Mouse (Mus musculus): ENCODE measurements around the gene Ncapd3. TPM values are rescaled to one million over a fixed set of nuclear protein-coding genes. Genes with fewer than 3 reads are reported as not detected.

Ncapd3 gene
- polyA plus RNA-seq, 1 experiment from 2014 or later, result 21.1 TPM

- Histone ChIP-seq H3K27me3 (no peaks in the 10 kb centered on the region), H3K9me3 (no peaks in the 10 kb centered on the region), H3K4me3 (replicated peaks) (no peak overlapping the region), H3K27ac (no peak overlapping the region), H3K4me1 (replicated peaks) (0 out of 2 replicates have a peak, but pooled peaks cover 4% of the 10 kb centered on the region), H3K9ac (replicated peaks) (no peak overlapping the region), H3K4me2 (replicated peaks) (no peak overlapping the region), H3K36me3 (peaks cover 88% of the 10 kb centered on the region)
- ATAC-seq, result no peak
- WGBS, result 96% methylated on average over 6 of the region's 6 CpGs
Observed at GRCm38 (mm10) chr9:27101466-27101865, 71.5 kb downstream of the Ncapd3 start.

- Histone ChIP-seq H3K4me1 (replicated peaks) (peaks cover 17% of the 10 kb centered on the region), H3K27me3 (no peaks in the 10 kb centered on the region), H3K9ac (replicated peaks) (no peak overlapping the region), H3K9me3 (no peaks in the 10 kb centered on the region), H3K36me3 (peaks cover 54% of the 10 kb centered on the region), H3K27ac (no peak overlapping the region), H3K4me3 (replicated peaks) (no peak overlapping the region), H3K4me2 (replicated peaks) (no peak overlapping the region)
- ATAC-seq, result 0 out of 2 replicates have a peak, but pooled peaks have one; percentile 1
- WGBS, result 33% methylated on average over 1 of the region's 1 CpGs
Observed at GRCm38 (mm10) chr9:27106081-27106480, 76.1 kb downstream of the Ncapd3 start.

- WGBS, result 92% methylated on average over 4 of the region's 4 CpGs
- H3K9ac ChIP-seq (replicated peaks), result no peak overlapping the region
- H3K27me3 ChIP-seq, result no peaks in the 10 kb centered on the region
- no peak overlapping the region for H3K27ac ChIP-seq
- no peaks in the 10 kb centered on the region for H3K9me3 ChIP-seq
- H3K4me2 ChIP-seq (replicated peaks), result no peak overlapping the region
- no peak for ATAC-seq
- H3K4me1 ChIP-seq (replicated peaks), result peaks cover 19% of the 10 kb centered on the region
- H3K4me3 ChIP-seq (replicated peaks), result no peak overlapping the region
- peaks cover 31% of the 10 kb centered on the region for H3K36me3 ChIP-seq
Observed at GRCm38 (mm10) chr9:27108451-27108850, 78.5 kb downstream of the Ncapd3 start.

GRCm38 (mm10) chr9:27109533-27110514 lies 79.8 kb downstream of the Ncapd3 start:
- H3K4me3 ChIP-seq (replicated peaks), result no peak overlapping the region
- no peak for ATAC-seq
- H3K9ac ChIP-seq (replicated peaks), result no peak overlapping the region
- H3K4me2 ChIP-seq (replicated peaks), result no peak overlapping the region
- 80% methylated on average over 22 of the region's 22 CpGs for WGBS
- no peaks in the 10 kb centered on the region for H3K27me3 ChIP-seq
- no peak overlapping the region for H3K27ac ChIP-seq
- H3K36me3 ChIP-seq, result peaks cover 17% of the 10 kb centered on the region
- H3K4me1 ChIP-seq (replicated peaks), result peaks cover 19% of the 10 kb centered on the region
- no peaks in the 10 kb centered on the region for H3K9me3 ChIP-seq

GRCm38 (mm10) chr9:27110681-27111080 lies 80.7 kb downstream of the Ncapd3 start:
- Histone ChIP-seq H3K36me3 (0 out of 2 replicates have a peak, but pooled peaks cover 8% of the 10 kb centered on the region), H3K4me1 (replicated peaks) (peaks cover 19% of the 10 kb centered on the region), H3K4me3 (replicated peaks) (no peak overlapping the region), H3K4me2 (replicated peaks) (no peak overlapping the region), H3K9ac (replicated peaks) (no peak overlapping the region), H3K27me3 (no peaks in the 10 kb centered on the region), H3K9me3 (no peaks in the 10 kb centered on the region), H3K27ac (no peak overlapping the region)
- WGBS, result 80% methylated on average over 5 of the region's 5 CpGs
- no peak for ATAC-seq

- Histone ChIP-seq H3K36me3 (0 out of 2 replicates have a peak, but pooled peaks cover 7% of the 10 kb centered on the region), H3K9ac (replicated peaks) (no peak overlapping the region), H3K4me3 (replicated peaks) (no peak overlapping the region), H3K27ac (no peak overlapping the region), H3K9me3 (no peaks in the 10 kb centered on the region), H3K4me1 (replicated peaks) (peaks cover 19% of the 10 kb centered on the region), H3K4me2 (replicated peaks) (no peak overlapping the region), H3K27me3 (no peaks in the 10 kb centered on the region)
- 93% methylated on average over 3 of the region's 3 CpGs for WGBS
- no peak for ATAC-seq
Observed at GRCm38 (mm10) chr9:27111756-27112155, 81.8 kb downstream of the Ncapd3 start.

GRCm38 (mm10) chr9:27121254-27121653 lies 91.3 kb downstream of the Ncapd3 start:
- Histone ChIP-seq H3K4me1 (replicated peaks) (peaks cover 42% of the 10 kb centered on the region), H3K4me3 (replicated peaks) (no peak overlapping the region), H3K9ac (replicated peaks) (no peak overlapping the region), H3K4me2 (replicated peaks) (no peak overlapping the region), H3K27ac (no peak overlapping the region), H3K27me3 (no peaks in the 10 kb centered on the region), H3K36me3 (no peaks in the 10 kb centered on the region), H3K9me3 (no peaks in the 10 kb centered on the region)
- ATAC-seq, result no peak
- WGBS, result 91% methylated on average over 9 of the region's 9 CpGs

GRCm38 (mm10) chr9:27122076-27122475 lies 92.1 kb downstream of the Ncapd3 start:
- Histone ChIP-seq H3K4me1 (replicated peaks) (peaks cover 42% of the 10 kb centered on the region), H3K36me3 (no peaks in the 10 kb centered on the region), H3K27ac (no peak overlapping the region), H3K4me3 (replicated peaks) (no peak overlapping the region), H3K9me3 (no peaks in the 10 kb centered on the region), H3K27me3 (no peaks in the 10 kb centered on the region), H3K4me2 (replicated peaks) (no peak overlapping the region), H3K9ac (replicated peaks) (no peak overlapping the region)
- no peak for ATAC-seq
- WGBS, result 77% methylated on average over 4 of the region's 4 CpGs

GRCm38 (mm10) chr9:27122963-27123362 lies 93.0 kb downstream of the Ncapd3 start:
- H3K36me3 ChIP-seq, result peaks cover 7% of the 10 kb centered on the region; the same call in 1 of the 2 replicates
- no peaks in the 10 kb centered on the region for H3K9me3 ChIP-seq
- ATAC-seq, result 0 out of 2 replicates have a peak, but pooled peaks have one; percentile 10
- no peaks in the 10 kb centered on the region for H3K27me3 ChIP-seq
- 33% methylated on average over 4 of the region's 4 CpGs for WGBS
- no peak overlapping the region for H3K4me3 ChIP-seq (replicated peaks)
- no peak overlapping the region for H3K4me2 ChIP-seq (replicated peaks)
- H3K4me1 ChIP-seq (replicated peaks), result peaks cover 42% of the 10 kb centered on the region
- H3K9ac ChIP-seq (replicated peaks), result no peak overlapping the region
- H3K27ac ChIP-seq, result peak overlapping the region; percentile 61

GRCm38 (mm10) chr9:27123947-27124346 lies 94.0 kb downstream of the Ncapd3 start:
- 85% methylated on average over 2 of the region's 2 CpGs for WGBS
- no peak overlapping the region for H3K4me3 ChIP-seq (replicated peaks)

GRCm38 (mm10) chr9:27125450-27125849 lies 95.5 kb downstream of the Ncapd3 start:
- Histone ChIP-seq H3K36me3 (peaks cover 14% of the 10 kb centered on the region; the same call in 1 of the 2 replicates), H3K4me1 (replicated peaks) (peaks cover 42% of the 10 kb centered on the region), H3K27me3 (no peaks in the 10 kb centered on the region), H3K9ac (replicated peaks) (no peak overlapping the region), H3K4me2 (replicated peaks) (no peak overlapping the region), H3K27ac (no peak overlapping the region; the same call in 1 of the 2 replicates), H3K9me3 (no peaks in the 10 kb centered on the region), H3K4me3 (replicated peaks) (no peak overlapping the region)
- peak; percentile 38; the same call in 1 of the 2 replicates for ATAC-seq
- WGBS, result 46% methylated on average over 6 of the region's 6 CpGs

More at GRCm38 (mm10) chr9:27123947-27124346, 94.0 kb downstream of the Ncapd3 start:
- Histone ChIP-seq H3K4me2 (replicated peaks) (no peak overlapping the region), H3K27ac (no peak overlapping the region), H3K36me3 (peaks cover 14% of the 10 kb centered on the region; the same call in 1 of the 2 replicates), H3K9me3 (no peaks in the 10 kb centered on the region), H3K4me1 (replicated peaks) (peaks cover 42% of the 10 kb centered on the region), H3K27me3 (no peaks in the 10 kb centered on the region), H3K9ac (replicated peaks) (no peak overlapping the region)
- no peak for ATAC-seq

GRCm38 (mm10) chr9:27126543-27126942 lies 96.6 kb downstream of the Ncapd3 start:
- Histone ChIP-seq H3K9ac (replicated peaks) (no peak overlapping the region), H3K4me1 (replicated peaks) (peaks cover 40% of the 10 kb centered on the region), H3K4me2 (replicated peaks) (no peak overlapping the region), H3K27me3 (no peaks in the 10 kb centered on the region), H3K36me3 (peaks cover 14% of the 10 kb centered on the region; the same call in 1 of the 2 replicates), H3K4me3 (replicated peaks) (no peak overlapping the region), H3K9me3 (no peaks in the 10 kb centered on the region), H3K27ac (0 out of 2 replicates have a peak overlapping the region, but pooled peaks have one; percentile 17)
- WGBS, result 90% methylated on average over 6 of the region's 6 CpGs
- ATAC-seq, result no peak

Measured in midbrain, embryonic 13.5 days (tissue).